Mouse (Mus musculus): ENCODE data around the gene Erf. TPM values are rescaled to one million over a fixed set of nuclear protein-coding genes. Genes with fewer than 3 reads are reported as not detected.

Erf gene
- polyA plus RNA-seq, 1 experiment from 2014 or later: 11.0 TPM

GRCm38 (mm10) chr7:25246079-25246758 is 4.3 kb downstream of the Erf start:
- WGBS: 43% methylated on average over 20 of the region's 20 CpGs
- Histone ChIP-seq H3K36me3 (ENCODE audit: control insufficient read depth, insufficient read depth, low read length) (peaks cover 14% of the 10 kb centered on the region; the same call in 1 of the 2 replicates), H3K4me3 (replicated peaks; ENCODE audit: low read length) (peak overlapping the region; percentile 75), H3K9ac (ENCODE audit: low read length) (peak overlapping the region; percentile 89), H3K4me1 (ENCODE audit: control insufficient read depth, insufficient read depth, low read length) (peaks cover 34% of the 10 kb centered on the region), H3K4me2 (ENCODE audit: low read depth, low read length) (peak overlapping the region; percentile 93), H3K27ac (ENCODE audit: low read length) (peak overlapping the region; percentile 99), H3K9me3 (replicated peaks; ENCODE audit: control insufficient read depth, low read length) (no peaks in the 10 kb centered on the region), H3K27me3 (ENCODE audit: control insufficient read depth, insufficient read depth, low read length) (no peaks in the 10 kb centered on the region)
- ATAC-seq (ENCODE audit: insufficient read depth, low FRiP score): no peak

DNA sequence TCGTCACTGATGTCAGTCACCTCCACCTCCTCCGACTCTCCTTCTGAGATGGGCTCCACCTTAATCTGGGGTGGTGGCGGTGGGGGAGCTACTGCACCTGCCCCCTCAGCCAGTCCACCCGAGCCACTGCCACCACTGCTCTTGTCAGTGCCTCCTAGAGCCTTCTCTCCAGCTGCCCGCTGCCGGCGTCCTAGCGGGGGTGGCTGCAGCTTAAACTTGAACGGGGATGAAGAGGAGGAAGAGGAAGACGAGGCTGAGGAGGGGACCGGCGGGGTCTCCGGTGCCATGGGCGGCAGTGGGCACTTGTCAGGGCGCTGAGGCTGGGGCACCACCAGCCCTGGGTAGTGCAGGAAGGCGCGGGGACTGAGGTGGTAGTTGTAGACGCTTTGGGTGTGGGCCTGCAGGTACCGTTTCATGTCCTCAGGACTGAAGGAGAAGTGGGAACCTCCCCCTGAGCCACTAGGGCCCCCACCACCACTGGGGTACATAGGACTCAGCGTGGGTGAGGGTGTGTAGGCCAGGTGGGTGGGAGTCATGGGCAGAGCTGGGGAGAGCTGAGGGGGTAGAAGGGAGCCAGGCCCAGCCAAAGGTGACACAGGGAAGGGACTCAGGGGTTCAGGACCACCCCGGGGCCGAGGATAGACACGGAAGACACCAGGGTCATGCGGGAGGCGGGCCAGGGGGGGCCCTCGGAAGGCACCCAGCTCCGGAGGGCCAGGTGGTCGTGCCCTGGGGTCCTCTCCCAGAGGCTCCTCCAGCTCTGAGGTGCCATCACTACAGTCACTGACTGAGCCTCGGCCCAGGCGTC is 5.8 kb downstream of the Erf start:
- no peak overlapping the region for H3K27ac ChIP-seq (ENCODE audit: low read length)
- no peak overlapping the region for H3K4me3 ChIP-seq (replicated peaks; ENCODE audit: low read length)
- H3K4me2 ChIP-seq (ENCODE audit: low read depth, low read length): no peak overlapping the region
- H3K9me3 ChIP-seq (replicated peaks; ENCODE audit: control insufficient read depth, low read length): no peaks in the 10 kb centered on the region
- 86% methylated on average over 30 of the region's 30 CpGs for WGBS
- H3K4me1 ChIP-seq (ENCODE audit: control insufficient read depth, insufficient read depth, low read length): peaks cover 35% of the 10 kb centered on the region
- H3K27me3 ChIP-seq (ENCODE audit: control insufficient read depth, insufficient read depth, low read length): no peaks in the 10 kb centered on the region
- ATAC-seq (ENCODE audit: insufficient read depth, low FRiP score): no peak
- peaks cover 14% of the 10 kb centered on the region; the same call in 1 of the 2 replicates for H3K36me3 ChIP-seq (ENCODE audit: control insufficient read depth, insufficient read depth, low read length)
- no peak overlapping the region for H3K9ac ChIP-seq (ENCODE audit: low read length)

DNA sequence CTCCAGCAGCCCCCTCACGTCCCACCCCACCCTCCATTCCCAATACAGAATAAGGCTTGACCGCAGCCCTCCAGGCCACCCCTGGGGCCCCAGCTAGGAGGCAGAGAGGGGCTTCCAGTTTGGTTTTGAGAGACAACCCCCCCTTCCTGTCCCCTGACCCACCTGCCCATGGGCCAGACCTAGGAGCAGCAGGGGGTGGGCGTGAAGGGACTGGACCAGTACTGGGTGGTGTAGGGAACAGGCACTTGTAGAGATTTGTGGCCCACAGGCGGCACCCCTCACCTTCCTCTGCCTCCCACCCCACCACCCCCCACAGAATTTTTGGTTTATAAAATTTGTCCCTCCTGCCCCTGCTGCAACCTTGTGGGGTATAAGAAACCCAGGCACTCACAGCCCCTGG is 7.2 kb downstream of the Erf start:
- Histone ChIP-seq H3K27me3 (ENCODE audit: control insufficient read depth, insufficient read depth, low read length) (no peaks in the 10 kb centered on the region), H3K4me1 (ENCODE audit: control insufficient read depth, insufficient read depth, low read length) (peaks cover 37% of the 10 kb centered on the region), H3K9me3 (replicated peaks; ENCODE audit: control insufficient read depth, low read length) (no peaks in the 10 kb centered on the region), H3K4me3 (replicated peaks; ENCODE audit: low read length) (no peak overlapping the region), H3K27ac (ENCODE audit: low read length) (no peak overlapping the region), H3K36me3 (ENCODE audit: control insufficient read depth, insufficient read depth, low read length) (peaks cover 14% of the 10 kb centered on the region; the same call in 1 of the 2 replicates), H3K4me2 (ENCODE audit: low read depth, low read length) (no peak overlapping the region), H3K9ac (ENCODE audit: low read length) (no peak overlapping the region)
- ATAC-seq (ENCODE audit: insufficient read depth, low FRiP score): no peak
- WGBS: 97% methylated on average over 4 of the region's 4 CpGs

GRCm38 (mm10) chr7:25241062-25241461 is 9.5 kb downstream of the Erf start:
- Histone ChIP-seq H3K36me3 (ENCODE audit: control insufficient read depth, insufficient read depth, low read length) (peaks cover 13% of the 10 kb centered on the region; the same call in 1 of the 2 replicates), H3K9me3 (replicated peaks; ENCODE audit: control insufficient read depth, low read length) (no peaks in the 10 kb centered on the region), H3K4me2 (ENCODE audit: low read depth, low read length) (no peak overlapping the region), H3K4me1 (ENCODE audit: control insufficient read depth, insufficient read depth, low read length) (peaks cover 23% of the 10 kb centered on the region), H3K4me3 (replicated peaks; ENCODE audit: low read length) (no peak overlapping the region), H3K9ac (ENCODE audit: low read length) (no peak overlapping the region), H3K27ac (ENCODE audit: low read length) (no peak overlapping the region), H3K27me3 (ENCODE audit: control insufficient read depth, insufficient read depth, low read length) (no peaks in the 10 kb centered on the region)
- no peak for ATAC-seq (ENCODE audit: insufficient read depth, low FRiP score)
- WGBS: 31% methylated on average over 2 of the region's 2 CpGs

DNA sequence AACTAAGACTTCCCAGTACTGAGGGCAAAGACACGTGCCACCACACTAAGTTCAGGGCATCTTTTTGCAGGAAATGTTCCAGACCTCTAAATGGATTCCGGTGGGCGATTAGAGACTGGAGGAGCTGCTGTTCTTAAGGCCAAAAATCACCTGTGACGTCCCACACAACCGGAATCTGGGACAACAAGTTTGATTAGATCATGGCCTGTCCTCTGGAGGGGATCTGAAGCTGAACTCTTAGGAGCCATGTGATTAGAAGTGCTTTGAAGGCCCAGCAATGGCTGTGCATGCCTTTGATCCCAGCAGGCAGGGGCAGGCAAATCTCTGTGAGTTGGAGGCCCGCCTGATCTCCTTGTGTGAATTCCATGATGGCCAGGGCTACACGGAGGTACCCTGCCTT is 9.9 kb downstream of the Erf start:
- H3K4me1 ChIP-seq (ENCODE audit: control insufficient read depth, insufficient read depth, low read length): peaks cover 23% of the 10 kb centered on the region
- WGBS: 66% methylated on average over 7 of the region's 7 CpGs
- H3K9me3 ChIP-seq (replicated peaks; ENCODE audit: control insufficient read depth, low read length): no peaks in the 10 kb centered on the region
- H3K27ac ChIP-seq (ENCODE audit: low read length): no peak overlapping the region
- H3K27me3 ChIP-seq (ENCODE audit: control insufficient read depth, insufficient read depth, low read length): no peaks in the 10 kb centered on the region
- no peak overlapping the region for H3K4me3 ChIP-seq (replicated peaks; ENCODE audit: low read length)
- no peak for ATAC-seq (ENCODE audit: insufficient read depth, low FRiP score)
- peaks cover 8% of the 10 kb centered on the region; the same call in 1 of the 2 replicates for H3K36me3 ChIP-seq (ENCODE audit: control insufficient read depth, insufficient read depth, low read length)
- H3K4me2 ChIP-seq (ENCODE audit: low read depth, low read length): no peak overlapping the region
- H3K9ac ChIP-seq (ENCODE audit: low read length): no peak overlapping the region

- peak overlapping the region; percentile 60 for H3K9ac ChIP-seq (ENCODE audit: low read length)
- 2% methylated on average over 30 of the region's 30 CpGs for WGBS
- H3K36me3 ChIP-seq (ENCODE audit: control insufficient read depth, insufficient read depth, low read length): no peaks in the 10 kb centered on the region; the same call in 1 of the 2 replicates
- peak overlapping the region; percentile 87 for H3K4me3 ChIP-seq (replicated peaks; ENCODE audit: low read length)
- no peaks in the 10 kb centered on the region for H3K27me3 ChIP-seq (ENCODE audit: control insufficient read depth, insufficient read depth, low read length)
- peaks cover 23% of the 10 kb centered on the region for H3K4me1 ChIP-seq (ENCODE audit: control insufficient read depth, insufficient read depth, low read length)
- peak; percentile 46 for ATAC-seq (ENCODE audit: insufficient read depth, low FRiP score)
- H3K9me3 ChIP-seq (replicated peaks; ENCODE audit: control insufficient read depth, low read length): no peaks in the 10 kb centered on the region
- peak overlapping the region; percentile 74 for H3K4me2 ChIP-seq (ENCODE audit: low read depth, low read length)
- H3K27ac ChIP-seq (ENCODE audit: low read length): peak overlapping the region; percentile 87
Observed at GRCm38 (mm10) chr7:25238829-25239623, 11.5 kb downstream of the Erf start.

DNA sequence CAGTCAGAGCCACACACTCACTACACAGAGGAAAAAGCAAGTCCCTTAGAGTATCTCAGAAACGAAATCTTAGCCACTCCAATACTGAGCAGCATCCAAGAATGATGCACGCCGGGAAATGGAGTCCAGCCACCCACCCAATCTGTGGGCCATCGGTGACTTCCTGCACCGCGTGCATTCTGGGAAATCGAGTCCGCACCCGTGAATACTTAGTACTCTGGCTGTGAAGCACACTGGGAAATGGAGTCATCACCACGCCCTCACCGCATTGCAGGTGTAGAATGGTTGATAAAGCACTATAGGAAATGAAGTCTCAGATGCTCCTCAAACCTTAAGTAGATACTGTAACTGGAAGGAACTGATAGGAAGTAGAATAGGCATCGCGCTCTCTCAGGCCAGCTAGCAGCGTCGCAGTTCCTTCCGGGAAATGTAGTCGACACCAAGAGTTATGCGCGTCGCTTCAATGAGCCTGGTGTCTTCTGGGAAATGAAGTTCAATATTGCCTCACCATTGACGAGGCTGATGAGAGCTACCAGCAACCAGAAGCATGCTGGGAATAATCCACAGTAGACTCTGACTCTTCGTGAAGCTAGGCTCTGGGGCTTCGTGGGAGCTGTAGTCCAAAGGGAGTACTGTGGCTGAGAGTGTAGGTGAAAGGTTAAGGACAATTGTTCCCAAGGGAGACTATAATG is 12.4 kb downstream of the Erf start:
- H3K9ac ChIP-seq (ENCODE audit: low read length): peak overlapping the region; percentile 61
- peak overlapping the region; percentile 74 for H3K4me2 ChIP-seq (ENCODE audit: low read depth, low read length)
- peaks cover 23% of the 10 kb centered on the region for H3K4me1 ChIP-seq (ENCODE audit: control insufficient read depth, insufficient read depth, low read length)
- no peaks in the 10 kb centered on the region for H3K9me3 ChIP-seq (replicated peaks; ENCODE audit: control insufficient read depth, low read length)
- H3K27me3 ChIP-seq (ENCODE audit: control insufficient read depth, insufficient read depth, low read length): no peaks in the 10 kb centered on the region
- H3K36me3 ChIP-seq (ENCODE audit: control insufficient read depth, insufficient read depth, low read length): no peaks in the 10 kb centered on the region; the same call in 1 of the 2 replicates
- under 1% methylated on average over 23 of the region's 23 CpGs for WGBS
- H3K27ac ChIP-seq (ENCODE audit: low read length): peak overlapping the region; percentile 87
- H3K4me3 ChIP-seq (replicated peaks; ENCODE audit: low read length): peak overlapping the region; percentile 87
- peak; percentile 93 for ATAC-seq (ENCODE audit: insufficient read depth, low FRiP score)

DNA sequence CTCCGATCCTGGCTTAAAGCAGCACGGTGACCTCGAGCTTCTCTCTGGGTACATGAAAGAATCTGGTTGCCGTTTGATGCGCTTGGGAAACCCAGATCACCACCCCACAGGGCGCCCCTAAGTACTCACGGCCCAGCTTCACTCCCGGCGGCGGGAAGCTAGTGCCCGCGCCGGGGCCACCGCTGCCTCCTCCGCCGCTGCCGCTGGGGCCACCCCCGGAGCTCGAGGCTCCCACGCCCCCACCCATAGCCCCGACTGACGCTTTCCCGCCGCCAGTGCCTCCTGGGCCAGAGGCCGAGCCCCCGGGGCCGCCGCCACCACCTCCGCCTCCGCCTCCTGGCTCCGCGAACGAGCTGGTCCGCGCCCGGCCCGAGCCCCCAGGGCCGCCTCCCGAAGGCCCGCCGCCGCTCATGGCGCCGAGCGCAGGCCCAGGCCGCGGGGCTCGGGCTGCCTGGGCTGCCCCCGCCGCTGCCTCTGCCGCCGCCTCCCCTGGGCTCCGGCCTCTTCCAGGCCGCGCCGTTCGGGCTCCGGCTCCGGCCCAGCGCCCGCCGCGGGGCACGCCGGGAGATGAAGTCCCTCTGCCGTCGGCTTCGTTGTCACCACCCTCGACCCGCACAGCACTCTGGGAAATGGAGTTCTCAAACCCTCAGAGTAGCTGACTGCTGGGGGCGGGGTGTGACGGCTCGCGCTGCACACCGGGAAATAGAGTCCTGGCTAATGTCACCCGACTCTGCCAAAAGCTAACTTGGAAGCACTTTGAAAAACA is 13.1 kb downstream of the Erf start, which contains the start of gene Gsk3a:
Gsk3a (minus strand) TSS at position 603 of the 766 bp plus-strand sequence.
- Histone ChIP-seq H3K4me1 (ENCODE audit: control insufficient read depth, insufficient read depth, low read length) (peaks cover 23% of the 10 kb centered on the region), H3K36me3 (ENCODE audit: control insufficient read depth, insufficient read depth, low read length) (no peaks in the 10 kb centered on the region), H3K9me3 (replicated peaks; ENCODE audit: control insufficient read depth, low read length) (no peaks in the 10 kb centered on the region), H3K27ac (ENCODE audit: low read length) (peak within 1 kb of the TSS; percentile 87), H3K27me3 (ENCODE audit: control insufficient read depth, insufficient read depth, low read length) (no peaks in the 10 kb centered on the region), H3K4me2 (ENCODE audit: low read depth, low read length) (peak within 1 kb of the TSS; percentile 77), H3K9ac (ENCODE audit: low read length) (peak within 1 kb of the TSS; percentile 98), H3K4me3 (replicated peaks; ENCODE audit: low read length) (peak within 1 kb of the TSS; percentile 87)
- WGBS: under 1% methylated on average over 76 of the region's 76 CpGs
- peak; percentile 90 for ATAC-seq (ENCODE audit: insufficient read depth, low FRiP score)

Measured in stomach, embryonic 16.5 days (tissue).